Mouse (Mus musculus): ENCODE data around the gene Tmc1.

Tmc1 gene

DNA sequence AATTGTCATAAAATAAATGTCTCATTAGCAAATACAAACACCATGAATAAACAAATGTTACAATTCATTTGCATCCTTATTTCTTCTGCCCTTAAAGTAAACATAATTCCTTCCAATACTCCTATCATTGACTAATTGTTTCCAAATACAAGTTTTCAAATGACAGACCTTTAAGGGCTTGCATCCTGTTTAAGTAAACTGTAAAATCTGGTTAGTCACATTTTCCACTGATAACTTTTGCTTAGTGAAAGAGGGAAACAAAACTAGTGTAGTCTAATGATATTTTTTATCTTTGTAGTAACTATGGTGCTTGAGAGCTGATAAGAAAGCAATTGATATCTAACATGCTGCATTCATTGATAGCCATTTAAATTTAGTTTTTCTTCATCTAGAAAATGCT, 154.5 kb downstream of the Tmc1 start:
- no peak for DNase-seq (ENCODE audit: low read depth, low spot score)

DNA sequence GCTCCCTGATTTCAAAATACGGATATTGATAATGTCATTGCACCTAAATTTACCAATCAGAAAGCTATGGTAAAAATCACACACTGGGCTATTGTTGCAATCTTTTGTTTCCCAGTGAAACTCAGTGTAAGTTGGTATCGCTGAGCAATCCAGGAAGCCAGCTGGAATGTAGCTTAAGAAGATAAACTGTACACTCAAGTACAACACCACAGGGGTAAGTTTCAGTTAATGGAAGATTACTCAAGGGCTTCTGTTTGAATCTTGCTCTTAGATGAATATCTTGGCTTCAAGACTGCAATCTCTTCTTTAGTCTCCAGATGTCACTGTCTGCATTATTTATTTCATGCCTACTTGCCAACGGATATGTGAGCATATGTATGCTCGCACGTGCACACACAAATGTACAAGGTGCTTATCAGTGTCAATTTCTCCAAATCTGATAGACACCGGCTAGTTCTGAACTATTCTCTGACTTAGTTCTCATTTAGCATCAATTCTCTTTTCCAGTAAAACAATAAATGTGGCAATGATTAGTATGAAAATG, 156.4 kb downstream of the Tmc1 start:
- peak; percentile 39 for DNase-seq (ENCODE audit: low read depth, low spot score)

DNA sequence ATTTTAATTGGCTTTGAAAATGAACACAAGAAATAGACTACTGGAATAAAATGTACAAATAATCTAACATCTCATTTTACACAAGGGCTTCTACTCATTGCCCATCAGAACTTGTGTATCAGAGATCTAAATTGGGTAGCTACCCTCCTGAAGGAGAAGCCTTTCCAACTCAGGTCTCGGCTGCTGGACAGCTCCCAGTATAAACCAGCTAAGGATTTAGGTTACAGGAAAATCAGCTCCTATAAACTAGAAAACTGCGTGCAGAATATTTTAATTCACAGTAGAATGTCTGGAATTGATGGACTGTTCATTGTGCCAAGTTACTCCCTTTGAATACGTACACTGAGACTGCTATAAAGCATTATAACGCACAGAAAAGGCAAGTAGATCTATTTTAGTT, 158.0 kb downstream of the Tmc1 start:
- DNase-seq (ENCODE audit: low read depth, low spot score): no peak

DNA sequence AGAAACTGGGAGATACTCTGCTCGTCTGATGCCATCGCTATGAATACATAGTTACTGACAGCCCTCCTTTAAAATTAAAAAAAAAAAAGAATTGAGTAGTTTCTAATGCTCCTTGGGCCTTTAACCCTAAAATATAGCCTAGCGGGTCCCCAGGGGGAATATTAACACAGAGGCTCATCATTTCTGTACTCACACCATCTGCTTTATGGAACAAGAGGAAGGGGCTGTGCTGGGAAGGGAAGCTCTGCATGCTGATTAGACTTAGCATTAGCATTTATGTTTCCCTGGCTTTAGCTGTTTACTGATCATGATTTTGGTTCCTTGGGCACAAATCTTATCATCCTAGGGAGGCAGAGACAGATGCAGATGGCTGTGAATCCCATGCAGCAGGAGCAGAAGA, 159.0 kb downstream of the Tmc1 start:
- no peak for DNase-seq (ENCODE audit: low read depth, low spot score)

DNA sequence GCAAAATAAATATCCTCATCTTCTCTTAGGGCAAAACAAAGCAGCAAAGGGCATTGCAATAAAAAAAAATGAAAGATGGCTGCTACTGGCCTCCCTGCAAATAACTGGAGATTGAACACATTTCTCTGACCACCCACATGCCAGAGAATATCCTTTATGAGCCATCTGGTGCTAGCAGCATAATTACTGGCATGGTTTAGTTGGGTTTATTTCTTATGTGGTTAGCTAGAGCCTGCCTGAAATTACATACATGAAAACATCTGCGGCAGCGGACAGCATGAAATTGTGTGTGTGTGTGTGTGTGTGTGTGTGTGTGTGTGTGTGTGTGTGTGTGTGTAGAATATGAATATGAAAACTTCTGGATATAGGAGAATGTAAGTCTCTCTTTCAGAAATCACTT, 161.2 kb downstream of the Tmc1 start:
- no peak for DNase-seq (ENCODE audit: low read depth, low spot score)

DNA sequence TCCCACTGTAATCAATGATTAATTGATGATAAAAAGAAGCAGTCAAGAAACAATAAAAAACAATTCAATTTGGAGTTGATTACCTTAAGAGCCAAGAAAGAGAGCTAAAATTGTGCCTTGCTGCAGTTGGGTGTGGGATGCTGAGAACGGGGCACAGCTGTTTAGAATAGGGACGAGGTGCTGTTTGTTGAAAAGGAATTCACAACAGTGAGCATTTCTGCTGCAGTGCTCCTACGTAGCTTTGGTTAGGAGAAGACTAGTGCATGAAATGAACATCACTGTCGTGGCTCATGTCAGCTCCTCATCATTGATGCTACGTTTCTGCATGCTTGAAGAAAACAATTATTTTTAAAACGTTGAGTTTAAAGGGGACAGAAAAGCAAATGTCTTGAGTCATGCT, 166.7 kb downstream of the Tmc1 start:
- no peak for DNase-seq (ENCODE audit: low read depth, low spot score)

DNA sequence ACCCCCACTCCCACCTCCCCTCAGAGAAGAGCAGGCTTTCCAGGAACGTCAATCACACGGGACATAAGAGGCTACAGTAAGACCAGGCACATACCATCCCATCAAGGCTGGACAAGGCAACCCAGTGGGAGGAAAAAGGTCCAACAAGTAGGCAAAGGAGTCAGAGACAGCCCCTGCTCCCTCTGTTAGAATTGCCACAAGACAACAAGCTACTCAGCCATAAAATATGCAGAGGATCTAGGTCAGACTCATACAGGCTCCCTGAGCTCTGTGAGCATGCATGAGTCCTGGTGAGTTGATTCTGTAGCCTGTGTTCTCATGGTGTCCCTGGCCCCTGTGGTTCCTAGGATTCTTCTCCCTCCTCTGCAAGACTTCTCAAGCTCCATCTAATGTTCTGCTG, 178.3 kb downstream of the Tmc1 start:
- no peak for DNase-seq (ENCODE audit: low read depth, low spot score)

DNA sequence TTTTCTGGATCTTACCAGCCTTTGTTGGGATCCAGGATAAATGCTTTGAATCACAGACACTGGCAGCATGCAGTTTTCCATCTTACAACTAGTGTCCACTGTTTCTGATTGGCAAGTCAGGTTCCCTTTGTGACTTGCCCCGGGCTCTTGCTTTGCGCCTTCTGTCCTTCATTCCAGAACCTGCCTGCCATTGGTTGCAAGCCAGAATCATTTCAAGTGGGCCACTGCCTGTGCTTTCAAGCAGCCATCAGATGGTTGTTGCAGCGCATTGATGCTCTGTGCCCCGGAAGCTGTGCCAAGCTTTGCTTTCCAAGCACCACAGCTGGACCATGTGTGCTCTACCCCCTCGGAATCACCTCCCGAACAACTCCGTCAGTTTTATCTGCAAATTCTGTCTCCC, 180.1 kb downstream of the Tmc1 start:
- DNase-seq (ENCODE audit: low read depth, low spot score): no peak

DNA sequence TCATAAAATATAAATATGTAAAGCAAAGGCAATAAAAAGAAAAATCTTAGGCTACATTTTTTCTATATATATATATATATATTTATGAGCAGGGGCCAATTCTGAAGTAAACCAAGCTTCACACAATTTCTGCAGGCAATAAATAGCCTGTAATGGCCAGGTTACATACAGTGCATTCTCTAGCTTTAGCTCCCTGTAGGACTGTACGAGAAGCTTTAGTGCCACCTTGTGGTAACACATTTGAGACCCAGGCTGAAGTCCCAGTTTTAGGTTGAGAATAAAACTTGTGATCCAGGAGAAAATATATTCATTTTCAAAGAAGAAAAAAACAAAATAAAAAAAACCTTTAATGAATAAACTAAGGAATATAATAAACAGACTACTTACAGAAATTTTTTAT, 189.8 kb downstream of the Tmc1 start:
- peak; percentile 42 for DNase-seq (ENCODE audit: low read depth, low spot score)

DNA sequence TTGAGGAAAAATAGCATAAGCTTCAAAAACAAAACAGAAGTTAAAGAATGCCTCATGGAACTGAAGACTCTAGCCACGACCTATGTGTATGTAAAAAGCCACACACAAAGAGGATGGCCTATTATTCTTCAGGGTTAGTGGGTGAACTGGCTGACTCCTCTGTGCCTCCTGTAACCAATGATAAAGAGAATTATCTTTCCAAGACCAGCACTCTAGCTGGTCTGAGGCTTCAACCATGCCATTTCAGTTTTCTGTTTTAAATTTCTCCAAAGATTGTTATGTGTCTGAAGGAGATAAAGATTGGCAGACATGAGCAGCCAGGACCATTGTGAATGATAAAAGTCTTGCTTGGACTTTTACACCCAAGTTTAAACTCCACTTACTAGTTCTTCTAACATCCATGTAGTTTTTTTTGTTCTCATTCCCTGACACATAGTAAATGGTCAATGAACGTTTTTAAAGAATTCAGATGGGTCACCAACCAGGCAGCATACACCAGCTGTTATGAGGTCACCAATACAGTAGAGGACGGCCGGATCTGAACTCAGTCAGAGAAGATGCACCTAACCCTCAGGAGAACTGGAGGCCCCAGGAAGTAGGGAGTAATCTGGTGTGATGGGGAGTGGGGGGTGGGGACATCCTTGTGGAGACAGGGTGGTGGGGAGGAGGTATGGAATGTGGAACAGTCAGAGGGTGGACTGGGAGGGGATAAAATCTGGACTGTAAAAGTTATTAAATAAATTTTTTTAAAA, 192.2 kb downstream of the Tmc1 start:
- DNase-seq (ENCODE audit: low read depth, low spot score): no peak

DNA sequence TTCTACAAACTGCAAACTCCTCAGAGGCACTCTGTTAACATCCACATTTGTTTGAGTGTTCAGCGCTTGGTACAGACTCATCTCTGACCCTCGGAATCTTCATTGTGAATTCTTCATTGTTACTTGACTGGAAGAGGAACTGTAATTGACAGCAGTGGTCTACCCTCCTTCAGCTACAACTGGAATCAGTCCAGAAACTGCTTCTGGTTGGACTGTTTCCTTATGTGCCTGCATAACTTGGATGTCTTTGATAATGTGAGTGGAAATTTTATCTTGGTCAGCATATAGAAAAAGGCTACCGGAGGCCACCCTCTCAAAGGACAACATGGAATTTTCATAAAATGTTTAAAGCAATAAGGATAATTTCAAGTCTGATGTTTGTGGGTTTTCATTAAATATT, 192.9 kb downstream of the Tmc1 start:
- DNase-seq (ENCODE audit: low read depth, low spot score): no peak

DNA sequence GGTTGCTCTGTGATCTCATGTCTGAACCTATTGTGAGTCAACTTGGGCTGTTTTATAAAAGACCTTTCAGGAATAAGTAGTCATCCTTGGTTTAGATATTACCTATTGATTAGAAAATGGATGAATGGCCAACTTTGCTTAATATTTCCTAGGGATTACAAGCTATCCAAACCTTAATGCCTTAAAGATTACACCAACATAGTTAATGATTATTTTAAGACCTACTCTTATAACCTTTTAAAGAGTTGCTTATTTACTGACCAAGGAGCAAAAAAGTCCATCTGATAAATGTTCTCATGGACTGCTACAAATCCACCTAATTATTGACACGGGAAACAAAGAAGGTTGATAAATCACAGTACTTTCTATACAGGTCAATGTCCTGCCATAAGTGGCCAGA, 209.4 kb downstream of the Tmc1 start:
- DNase-seq (ENCODE audit: low read depth, low spot score): no peak
